Mouse (Mus musculus) adipocyte (in vitro differentiated cells): ENCODE data around the gene Naa38.
A peak's percentile ranks its signal among the peaks of the same experiment; 100 is the strongest.

Experiments
- DNase-seq: peaks from one replicate; pipeline ENCODE4 v3.0.0-alpha.2; 2016; ENCODE audit warnings: low spot score

Naa38 gene

GRCm38 (mm10) chr11:69400083-69400850 is 5.0 kb downstream of the Naa38 start:
- DNase-seq = no peak

GRCm38 (mm10) chr11:69401210-69401637 is 5.9 kb downstream of the Naa38 start:
- peak; percentile 72 for DNase-seq

- DNase-seq = no peak
Measured at GRCm38 (mm10) chr11:69401987-69402386, 6.7 kb downstream of the Naa38 start.

- no peak for DNase-seq
Measured at GRCm38 (mm10) chr11:69403691-69404594, 8.7 kb downstream of the Naa38 start.

- no peak for DNase-seq
Measured at GRCm38 (mm10) chr11:69404595-69405396, 9.5 kb downstream of the Naa38 start.

GRCm38 (mm10) chr11:69405397-69406200 is 10.3 kb downstream of the Naa38 start:
- DNase-seq = no peak

GRCm38 (mm10) chr11:69406282-69406681 is 11.0 kb downstream of the Naa38 start:
- no peak for DNase-seq

GRCm38 (mm10) chr11:69406867-69407723 is 11.8 kb downstream of the Naa38 start:
- no peak for DNase-seq

- DNase-seq = no peak
Measured at GRCm38 (mm10) chr11:69407724-69408004, 12.4 kb downstream of the Naa38 start.

GRCm38 (mm10) chr11:69408541-69409377 is 13.5 kb downstream of the Naa38 start:
- DNase-seq = peak; percentile 94

- DNase-seq = peak; percentile 85
Measured at GRCm38 (mm10) chr11:69409378-69410044, 14.2 kb downstream of the Naa38 start.

GRCm38 (mm10) chr11:69410045-69410309 is 14.7 kb downstream of the Naa38 start:
- DNase-seq = no peak

GRCm38 (mm10) chr11:69410310-69411072 is 15.2 kb downstream of the Naa38 start:
- peak; percentile 71 for DNase-seq

- DNase-seq = peak; percentile 96
Measured at GRCm38 (mm10) chr11:69411073-69411535, 15.8 kb downstream of the Naa38 start.

- peak; percentile 77 for DNase-seq
Measured at GRCm38 (mm10) chr11:69411538-69412203, 16.4 kb downstream of the Naa38 start.

GRCm38 (mm10) chr11:69412548-69412947 is 17.3 kb downstream of the Naa38 start:
- DNase-seq = no peak

GRCm38 (mm10) chr11:69413221-69414181 is 18.2 kb downstream of the Naa38 start, which contains the start of gene Kdm6b:
Kdm6b (minus strand) TSS chr11:69413675.
- DNase-seq = peak; percentile 34
